Mouse (Mus musculus) cortical plate, adult 2 months (tissue): ENCODE measurements around the gene Ptpn14.

Experiments
- CTCF ChIP-seq: fragments of 200-500 bp; IDR thresholded peaks from 2 replicates; pipeline ENCODE4 v1.5.1; 2011; ENCODE audit warnings: mild to moderate bottlenecking, control low read depth, low read length; ENCODE audit not compliant: insufficient read depth; ENCODE audit errors: extremely low read depth
- POLR2A ChIP-seq: fragments of 200-500 bp; IDR thresholded peaks from 2 replicates; pipeline ENCODE4 v1.6.1; 2011; ENCODE audit warnings: mild to moderate bottlenecking, low read length, control low read depth; ENCODE audit not compliant: insufficient read depth; ENCODE audit errors: extremely low read depth

DNA sequence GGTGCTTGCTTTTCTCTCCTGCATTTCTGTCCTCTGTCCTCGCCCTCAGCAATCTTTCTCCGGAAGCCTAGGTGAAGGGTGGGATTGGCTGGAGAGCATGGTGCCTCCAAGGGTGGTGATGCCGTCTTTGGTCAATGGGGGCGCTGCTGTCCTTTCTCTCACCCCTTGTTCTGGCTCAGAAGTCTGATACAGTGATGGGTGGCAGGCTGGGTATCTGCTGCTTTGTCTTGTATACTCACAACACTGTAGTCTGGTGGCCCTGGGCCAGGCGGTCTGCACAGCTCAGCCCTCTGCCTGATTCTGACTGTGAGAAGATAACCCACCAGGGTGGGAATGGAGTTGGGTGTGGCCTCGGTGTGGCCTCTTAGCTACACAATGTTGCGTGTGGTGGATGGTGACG lies 142.5 kb downstream of the Ptpn14 start:
- TF ChIP-seq POLR2A (no peak), CTCF (0 out of 2 replicates have a peak, but pooled peaks have one; percentile 2)
